Mouse (Mus musculus) liver, embryonic 12.5 days (tissue): ENCODE measurements at regions not wholly inside any gene's neighbourhood (a gene's known extent, or its start where the extent isn't known, plus 50 kb on each side); places are given as distances from the start of the nearest gene placed in this dataset.

Experiments
- ATAC-seq: fragments of 200-750 bp; cut with Nextera tagmentation; 2 replicates; pipeline ENCODE4 v1.8.0; 2017; ENCODE audit warnings: moderate number of reproducible peaks, mild to moderate bottlenecking, moderate library complexity
- H3K27ac ChIP-seq: fragments of 300-500 bp; sonication (generic); 2 replicates; pipeline ENCODE4 v1.5.1; 2016; ENCODE audit warnings: mild to moderate bottlenecking
- H3K27me3 ChIP-seq: fragments of 300-500 bp; sonication (generic); replicated peaks from 2 replicates; pipeline ENCODE4 v1.6.1; 2016; ENCODE audit warnings: mild to moderate bottlenecking, moderate library complexity
- H3K36me3 ChIP-seq: fragments of 300-500 bp; sonication (generic); 2 replicates; pipeline ENCODE4 v1.6.1; 2016; ENCODE audit warnings: mild to moderate bottlenecking, moderate library complexity
- H3K4me1 ChIP-seq: fragments of 300-500 bp; sonication (generic); 2 replicates; pipeline ENCODE4 v1.6.1; 2016
- H3K4me2 ChIP-seq: fragments of 300-500 bp; sonication (generic); 2 replicates; pipeline ENCODE4 v1.6.1; 2016; ENCODE audit warnings: mild to moderate bottlenecking, moderate library complexity
- H3K4me3 ChIP-seq: fragments of 300-500 bp; sonication (generic); 2 replicates; pipeline ENCODE4 v1.5.1; 2016; ENCODE audit warnings: mild to moderate bottlenecking, moderate library complexity
- H3K9ac ChIP-seq: fragments of 300-500 bp; sonication (generic); 2 replicates; pipeline ENCODE4 v1.6.1; 2016; ENCODE audit warnings: mild to moderate bottlenecking, moderate library complexity
- H3K9me3 ChIP-seq: fragments of 300-500 bp; sonication (generic); replicated peaks from 2 replicates; pipeline ENCODE4 v1.6.1; 2016; ENCODE audit warnings: mild to moderate bottlenecking, moderate library complexity
- WGBS: fragments of 180-500 bp; shearing (Covaris S2); methylation state at CpG from one replicate; pipeline ENCODE4 v1.1.7; 2016; ENCODE audit not compliant: insufficient replicate concordance; 5-methylcytosine and 5-hydroxymethylcytosine counted together

DNA sequence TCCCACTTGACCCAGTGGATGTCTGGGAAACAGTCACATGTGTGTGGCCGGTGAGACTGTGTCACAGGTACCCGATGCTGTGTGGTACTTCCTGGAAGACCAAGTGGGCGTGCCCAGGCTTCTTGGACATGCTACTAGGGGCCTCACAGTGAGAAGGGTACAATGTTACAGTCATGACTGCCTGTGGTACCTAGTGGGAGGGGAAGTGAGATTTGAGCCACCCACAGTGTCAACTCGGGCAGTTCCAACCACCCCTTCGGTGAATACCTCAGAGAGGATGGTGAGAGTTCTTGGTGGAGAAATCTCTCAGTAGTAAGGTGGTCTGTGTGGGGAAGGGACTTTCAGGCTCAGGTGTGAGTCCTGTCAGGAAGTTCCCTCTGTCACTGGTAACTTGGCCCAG is 90.0 kb downstream of the Gadd45g start:
- H3K9me3 ChIP-seq: no peaks in the 10 kb centered on the region
- H3K4me3 ChIP-seq: no peak overlapping the region
- ATAC-seq: no peak
- H3K27me3 ChIP-seq: peaks cover 10% of the 10 kb centered on the region; the same call in 1 of the 2 replicates
- no peak overlapping the region for H3K9ac ChIP-seq
- no peak overlapping the region for H3K4me2 ChIP-seq
- H3K27ac ChIP-seq: no peak overlapping the region
- no peaks in the 10 kb centered on the region for H3K36me3 ChIP-seq
- peaks cover 19% of the 10 kb centered on the region for H3K4me1 ChIP-seq
- 56% methylated on average over 5 of the region's 5 CpGs for WGBS

DNA sequence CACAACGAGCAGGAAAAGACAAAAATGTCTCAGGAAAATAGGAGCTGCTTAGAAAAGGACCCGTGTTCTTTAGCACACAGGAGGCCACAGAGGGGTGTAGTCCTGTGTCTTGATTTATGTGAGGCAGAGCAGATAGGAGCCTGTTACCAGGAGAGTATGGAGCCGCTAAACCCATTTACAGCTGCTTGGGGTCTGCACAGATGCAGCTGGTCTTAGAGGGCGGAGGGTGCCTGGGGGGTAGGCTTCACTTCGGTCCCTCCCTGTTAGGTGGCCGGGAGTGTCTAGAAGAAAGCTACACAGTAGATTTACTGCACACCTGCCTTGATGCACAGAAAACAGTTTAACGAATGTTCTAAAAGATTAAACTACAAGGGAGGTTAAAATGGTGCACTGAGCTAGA is 91.4 kb downstream of the Gadd45g start:
- no peak overlapping the region for H3K4me2 ChIP-seq
- H3K9ac ChIP-seq: no peak overlapping the region
- H3K27ac ChIP-seq: no peak overlapping the region
- ATAC-seq: no peak
- H3K9me3 ChIP-seq: no peaks in the 10 kb centered on the region
- H3K4me3 ChIP-seq: no peak overlapping the region
- peaks cover 19% of the 10 kb centered on the region for H3K4me1 ChIP-seq
- 63% methylated on average over 7 of the region's 7 CpGs for WGBS
- H3K27me3 ChIP-seq: 0 out of 2 replicates have a peak, but pooled peaks cover 3% of the 10 kb centered on the region
- H3K36me3 ChIP-seq: no peaks in the 10 kb centered on the region

DNA sequence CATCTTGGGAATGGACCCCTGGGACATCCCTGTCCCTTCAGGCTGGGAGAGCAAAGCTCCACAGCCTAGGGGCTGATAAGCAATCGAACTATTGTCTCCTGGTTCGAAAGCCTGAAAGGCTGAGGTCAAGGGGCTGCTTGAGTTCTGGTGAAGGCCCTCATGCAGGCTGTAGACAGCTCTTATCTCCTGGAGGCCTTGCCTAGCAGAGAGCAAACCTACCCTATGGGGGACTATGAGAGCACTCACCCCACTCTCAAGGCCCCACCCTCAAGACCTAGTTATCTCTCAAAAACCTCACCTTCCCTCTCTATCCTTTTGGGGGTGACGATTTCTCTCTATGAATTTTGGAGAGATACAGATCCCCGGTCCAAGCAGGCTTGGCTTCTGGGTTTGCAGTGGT is 92.8 kb downstream of the Gadd45g start:
- WGBS: 32% methylated on average over 4 of the region's 4 CpGs
- ATAC-seq: peak; percentile 88
- Histone ChIP-seq H3K4me2 (0 out of 2 replicates have a peak overlapping the region, but pooled peaks have one; percentile 0), H3K27me3 (peaks cover 6% of the 10 kb centered on the region; the same call in 1 of the 2 replicates), H3K9me3 (no peaks in the 10 kb centered on the region), H3K36me3 (no peaks in the 10 kb centered on the region), H3K4me3 (no peak overlapping the region), H3K27ac (no peak overlapping the region), H3K9ac (no peak overlapping the region), H3K4me1 (peaks cover 16% of the 10 kb centered on the region)

DNA sequence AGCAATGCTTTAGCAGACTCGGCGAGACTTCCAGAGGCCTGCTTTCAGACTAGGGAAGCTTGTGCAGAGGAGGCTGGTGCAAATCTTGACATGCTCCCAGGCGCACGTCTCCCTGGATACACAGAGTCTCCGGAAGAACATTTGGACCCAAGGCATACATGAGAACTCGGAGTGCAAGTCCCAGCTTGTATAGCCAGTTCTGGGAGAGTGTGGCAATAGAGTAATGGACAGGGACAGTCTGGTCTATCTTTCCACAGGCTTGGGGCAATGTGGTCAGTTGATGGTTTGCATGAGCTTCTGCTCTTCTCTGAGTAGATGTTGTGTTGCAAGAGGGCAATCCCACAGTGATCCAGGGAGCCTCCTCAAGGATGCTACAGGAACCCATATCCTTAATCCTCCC is 93.2 kb downstream of the Gadd45g start:
- peaks cover 16% of the 10 kb centered on the region for H3K4me1 ChIP-seq
- WGBS: 65% methylated on average over 6 of the region's 6 CpGs
- no peaks in the 10 kb centered on the region for H3K9me3 ChIP-seq
- H3K9ac ChIP-seq: no peak overlapping the region
- no peaks in the 10 kb centered on the region for H3K36me3 ChIP-seq
- H3K27me3 ChIP-seq: peaks cover 6% of the 10 kb centered on the region; the same call in 1 of the 2 replicates
- H3K4me3 ChIP-seq: no peak overlapping the region
- 0 out of 2 replicates have a peak overlapping the region, but pooled peaks have one; percentile 0 for H3K4me2 ChIP-seq
- no peak overlapping the region for H3K27ac ChIP-seq
- no peak for ATAC-seq

DNA sequence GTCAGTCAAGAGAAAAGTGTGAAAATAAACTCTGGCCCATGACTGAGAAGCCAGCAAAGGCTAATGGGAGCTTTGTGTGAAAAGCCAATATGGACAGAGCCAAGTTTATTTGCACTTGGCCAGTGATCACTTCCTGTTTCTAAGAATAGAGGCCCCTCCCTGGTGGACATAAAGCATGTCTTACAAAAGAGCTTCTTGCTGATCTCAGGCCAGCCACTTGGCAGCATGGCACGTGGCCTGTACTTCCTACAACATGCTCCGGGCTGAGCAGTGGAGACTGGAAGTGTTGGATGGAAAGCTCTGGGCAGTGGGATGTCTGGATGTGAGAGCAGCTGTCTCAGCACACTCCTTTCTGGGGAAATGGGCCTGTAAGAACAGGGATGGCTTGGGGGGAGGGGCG is 99.7 kb downstream of the Gadd45g start:
- Histone ChIP-seq H3K36me3 (no peaks in the 10 kb centered on the region), H3K9me3 (no peaks in the 10 kb centered on the region), H3K4me1 (peaks cover 8% of the 10 kb centered on the region), H3K27ac (no peak overlapping the region), H3K9ac (no peak overlapping the region), H3K4me2 (no peak overlapping the region), H3K27me3 (peaks cover 11% of the 10 kb centered on the region; the same call in 1 of the 2 replicates), H3K4me3 (no peak overlapping the region)
- 34% methylated on average over 3 of the region's 3 CpGs for WGBS
- ATAC-seq: no peak

DNA sequence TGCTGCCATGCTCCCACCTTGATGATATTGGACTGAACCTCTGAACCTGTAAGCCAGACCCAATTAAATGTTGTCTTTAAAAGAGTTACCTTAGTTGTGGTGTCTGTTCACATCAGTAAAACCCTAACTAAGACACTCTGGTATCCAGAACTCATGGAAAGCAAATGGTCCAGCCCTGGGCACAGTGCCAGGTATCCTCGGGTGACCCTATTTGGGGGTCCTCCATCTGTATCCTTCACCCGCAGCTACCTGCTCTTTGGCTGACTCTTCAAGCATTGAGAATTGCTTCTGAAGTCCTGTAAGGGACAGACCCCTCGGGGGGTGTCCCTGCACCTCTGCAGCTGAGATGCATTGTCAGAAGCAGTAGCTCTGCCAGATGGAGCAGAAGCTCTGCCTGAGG is 102.4 kb downstream of the Gadd45g start:
- Histone ChIP-seq H3K9ac (no peak overlapping the region), H3K4me3 (no peak overlapping the region), H3K4me1 (peaks cover 8% of the 10 kb centered on the region), H3K4me2 (no peak overlapping the region), H3K36me3 (no peaks in the 10 kb centered on the region), H3K27ac (no peak overlapping the region), H3K9me3 (no peaks in the 10 kb centered on the region), H3K27me3 (peaks cover 6% of the 10 kb centered on the region; the same call in 1 of the 2 replicates)
- WGBS: 75% methylated on average over 3 of the region's 3 CpGs
- no peak for ATAC-seq

DNA sequence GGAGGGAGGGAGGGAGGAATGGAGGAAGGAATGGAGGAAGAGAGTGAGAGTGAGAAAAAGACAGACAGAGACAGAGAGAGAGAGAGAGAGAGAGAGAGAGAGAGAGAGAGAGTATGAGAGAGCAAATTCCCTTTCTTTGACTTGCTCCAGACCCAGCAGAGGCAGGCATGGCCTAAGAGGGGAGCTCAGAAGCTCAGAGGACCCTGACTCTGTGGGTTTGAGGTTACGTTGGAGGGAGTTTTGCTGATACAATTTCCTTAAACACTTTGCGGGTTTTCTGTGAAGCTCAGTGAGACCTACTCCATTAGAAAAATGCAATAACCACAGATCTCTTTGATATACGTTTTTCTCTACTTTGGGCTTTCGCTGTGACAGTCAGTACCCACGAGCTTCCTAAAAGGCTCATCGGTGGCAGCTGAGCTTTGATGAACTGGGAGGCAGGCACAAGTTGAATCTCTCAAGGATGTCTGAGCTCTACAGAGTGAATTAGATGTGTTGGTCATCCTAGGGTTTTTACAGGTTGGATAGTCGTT is 105.1 kb downstream of the Gadd45g start:
- Histone ChIP-seq H3K9me3 (no peaks in the 10 kb centered on the region), H3K4me1 (no peaks in the 10 kb centered on the region; the same call in 1 of the 2 replicates), H3K9ac (no peak overlapping the region), H3K4me3 (no peak overlapping the region), H3K27ac (no peak overlapping the region), H3K27me3 (peaks cover 10% of the 10 kb centered on the region), H3K4me2 (no peak overlapping the region), H3K36me3 (no peaks in the 10 kb centered on the region)
- 39% methylated on average over 7 of the region's 7 CpGs for WGBS
- no peak for ATAC-seq

DNA sequence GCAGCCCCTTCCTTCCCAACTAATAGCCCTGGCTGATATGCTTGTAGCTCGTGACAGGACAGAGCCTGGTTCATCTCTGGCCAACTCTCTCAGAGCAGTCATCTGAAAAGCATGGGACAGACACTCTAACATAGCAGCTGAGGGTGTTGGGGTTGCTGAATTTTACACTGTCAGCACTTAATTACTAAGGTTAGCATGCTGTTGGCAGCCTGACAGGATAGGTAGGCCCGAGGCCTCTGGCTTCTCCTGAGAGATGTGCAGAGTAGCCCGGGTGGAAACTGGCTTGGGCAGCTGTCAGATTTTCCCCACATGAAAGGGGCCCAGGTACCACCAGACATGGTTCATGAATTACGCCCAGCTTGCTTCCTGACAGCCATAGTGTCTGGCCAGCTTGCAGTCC is 106.6 kb downstream of the Gadd45g start:
- 61% methylated on average over 4 of the region's 4 CpGs for WGBS
- no peak for ATAC-seq
- peaks cover 4% of the 10 kb centered on the region for H3K4me1 ChIP-seq

DNA sequence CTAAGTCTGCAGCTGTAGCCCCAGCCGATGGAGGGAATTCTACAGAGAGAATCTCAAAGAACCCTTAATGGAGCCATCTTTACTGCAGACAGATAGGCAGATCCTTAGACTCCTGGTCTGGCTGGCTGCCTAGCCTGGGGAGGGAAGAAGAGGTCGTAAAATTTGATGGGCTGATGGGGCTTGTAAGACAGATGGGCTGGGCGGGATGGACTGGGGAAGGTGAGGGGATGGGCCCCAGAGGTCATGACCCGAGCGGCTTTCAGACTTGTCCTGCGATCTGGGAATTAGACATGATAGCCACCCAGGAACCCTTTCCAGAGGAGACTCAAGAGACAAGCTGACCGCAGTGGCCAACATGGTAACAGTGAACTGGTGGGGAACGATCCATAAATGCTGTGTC is 107.1 kb downstream of the Gadd45g start:
- Histone ChIP-seq H3K9me3 (no peaks in the 10 kb centered on the region), H3K36me3 (no peaks in the 10 kb centered on the region), H3K4me1 (peaks cover 7% of the 10 kb centered on the region), H3K9ac (no peak overlapping the region), H3K4me3 (no peak overlapping the region), H3K27me3 (peaks cover 10% of the 10 kb centered on the region), H3K27ac (no peak overlapping the region), H3K4me2 (no peak overlapping the region)
- ATAC-seq: no peak
- 81% methylated on average over 8 of the region's 8 CpGs for WGBS

More for the DNA sequence above, 106.6 kb downstream of the Gadd45g start:
- H3K9me3 ChIP-seq: no peaks in the 10 kb centered on the region
- no peaks in the 10 kb centered on the region for H3K36me3 ChIP-seq
- peaks cover 10% of the 10 kb centered on the region for H3K27me3 ChIP-seq
- no peak overlapping the region for H3K27ac ChIP-seq
- no peak overlapping the region for H3K4me2 ChIP-seq
- H3K4me3 ChIP-seq: no peak overlapping the region
- H3K9ac ChIP-seq: no peak overlapping the region

DNA sequence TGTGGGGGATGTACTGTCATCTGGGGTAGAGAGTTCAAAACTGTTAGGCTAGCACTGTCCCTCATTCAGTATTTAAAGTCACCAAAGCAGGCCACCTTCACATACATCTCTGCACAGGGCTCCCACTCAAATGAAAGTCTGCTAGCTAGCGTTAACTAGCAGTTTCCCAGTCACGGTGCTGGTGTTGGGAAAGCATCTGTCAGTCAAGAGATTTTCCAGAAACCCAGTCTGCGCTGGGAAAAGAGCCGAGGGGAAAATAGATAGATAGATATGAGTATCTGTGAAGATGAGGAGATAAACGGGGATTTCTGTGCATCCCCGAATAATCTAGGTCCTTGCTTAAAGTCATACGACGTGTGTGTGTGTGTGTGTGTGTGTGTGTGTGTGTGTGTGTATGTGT is 110.6 kb downstream of the Gadd45g start:
- no peaks in the 10 kb centered on the region for H3K9me3 ChIP-seq
- H3K4me3 ChIP-seq: no peak overlapping the region
- H3K4me2 ChIP-seq: no peak overlapping the region
- no peak overlapping the region for H3K27ac ChIP-seq
- no peak for ATAC-seq
- 70% methylated on average over 8 of the region's 8 CpGs for WGBS
- peaks cover 10% of the 10 kb centered on the region for H3K4me1 ChIP-seq
- no peak overlapping the region for H3K9ac ChIP-seq
- H3K36me3 ChIP-seq: no peaks in the 10 kb centered on the region
- H3K27me3 ChIP-seq: peaks cover 5% of the 10 kb centered on the region

DNA sequence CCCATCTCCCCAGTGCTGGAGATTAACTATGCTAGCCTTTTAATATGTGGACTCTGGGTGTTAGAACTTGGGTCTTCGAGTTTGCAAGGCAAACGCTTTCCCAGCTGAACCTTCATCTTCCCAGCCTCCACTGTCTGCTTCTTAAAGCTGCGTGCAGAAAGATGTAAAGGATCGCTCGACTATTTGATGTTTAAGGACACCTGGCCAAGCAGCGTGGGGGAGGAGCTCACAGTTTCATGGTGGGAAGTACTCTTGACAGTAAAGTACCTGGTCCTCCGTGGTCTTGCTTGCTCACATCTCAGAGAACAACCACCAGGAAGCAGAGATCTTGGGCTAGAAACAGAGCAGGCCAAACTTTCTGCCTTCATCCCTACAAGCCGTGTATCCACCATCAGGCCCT is 113.1 kb downstream of the Gadd45g start:
- Histone ChIP-seq H3K9me3 (no peaks in the 10 kb centered on the region), H3K4me3 (no peak overlapping the region), H3K27ac (no peak overlapping the region), H3K27me3 (peaks cover 5% of the 10 kb centered on the region; the same call in 1 of the 2 replicates), H3K9ac (no peak overlapping the region), H3K4me2 (no peak overlapping the region), H3K4me1 (peaks cover 23% of the 10 kb centered on the region), H3K36me3 (no peaks in the 10 kb centered on the region)
- no peak for ATAC-seq
- 76% methylated on average over 8 of the region's 8 CpGs for WGBS

DNA sequence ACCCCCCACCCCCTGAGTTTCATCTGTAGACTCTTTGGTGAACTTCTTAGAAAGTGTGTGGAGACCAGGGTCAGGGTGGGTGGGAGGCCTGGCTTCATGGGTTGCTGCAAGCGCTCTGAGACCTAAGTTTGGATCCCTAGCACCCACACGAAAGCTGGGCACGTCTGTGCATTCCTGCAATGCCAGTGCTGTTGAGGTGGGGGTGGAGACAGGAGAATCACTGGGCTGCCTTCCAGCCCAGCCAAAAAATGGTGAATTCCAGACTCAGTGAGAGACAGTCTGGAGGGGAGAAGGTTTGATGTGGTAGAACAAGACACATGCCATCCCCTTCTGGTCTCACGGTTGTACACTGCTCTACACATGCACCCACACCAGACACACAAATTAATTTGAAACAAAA is 113.8 kb downstream of the Gadd45g start:
- Histone ChIP-seq H3K4me1 (peaks cover 25% of the 10 kb centered on the region), H3K9me3 (no peaks in the 10 kb centered on the region), H3K4me3 (no peak overlapping the region), H3K36me3 (no peaks in the 10 kb centered on the region), H3K27me3 (peaks cover 9% of the 10 kb centered on the region; the same call in 1 of the 2 replicates), H3K27ac (no peak overlapping the region), H3K4me2 (no peak overlapping the region), H3K9ac (no peak overlapping the region)
- 73% methylated on average over 4 of the region's 4 CpGs for WGBS
- no peak for ATAC-seq

DNA sequence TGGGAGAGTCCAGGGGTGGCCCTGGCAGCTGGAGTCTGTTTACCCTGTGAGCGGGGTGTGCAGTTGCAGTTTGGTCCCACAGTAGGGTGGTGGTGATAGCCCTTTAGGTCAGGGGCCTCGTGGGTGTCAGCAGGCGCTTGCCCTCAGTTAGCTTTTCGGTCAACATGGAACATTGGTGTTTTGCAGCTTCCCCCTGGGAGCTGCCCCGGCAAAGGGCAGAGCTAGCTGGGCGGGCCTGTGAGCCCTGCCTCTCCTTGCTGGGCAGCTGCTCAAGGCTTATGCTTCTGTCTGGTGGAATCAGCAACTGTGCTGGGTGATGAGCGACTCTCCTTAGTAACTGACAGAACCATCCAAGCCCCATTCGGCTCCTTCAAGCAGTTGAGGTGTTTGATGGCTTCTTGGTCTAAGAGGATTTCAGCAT is 115.7 kb downstream of the Gadd45g start:
- Histone ChIP-seq H3K9me3 (no peaks in the 10 kb centered on the region), H3K9ac (no peak overlapping the region), H3K27ac (no peak overlapping the region), H3K4me3 (no peak overlapping the region), H3K36me3 (no peaks in the 10 kb centered on the region), H3K4me2 (no peak overlapping the region), H3K27me3 (peaks cover 9% of the 10 kb centered on the region; the same call in 1 of the 2 replicates), H3K4me1 (peaks cover 37% of the 10 kb centered on the region)
- WGBS: 49% methylated on average over 8 of the region's 8 CpGs
- ATAC-seq: no peak
